Mouse (Mus musculus) olfactory bulb, adult 2 months (tissue): ENCODE measurements around the gene Rbks.

Experiments used
- CTCF ChIP-seq: fragments of 200-500 bp; IDR thresholded peaks from 2 replicates; pipeline ENCODE4 v1.5.1; 2012; ENCODE audit warnings: low read depth, mild to moderate bottlenecking, low read length, moderate library complexity; ENCODE audit not compliant: insufficient read depth
- POLR2A ChIP-seq: fragments of 200-500 bp; IDR thresholded peaks from 2 replicates; pipeline ENCODE4 v1.6.1; 2012; ENCODE audit warnings: mild to moderate bottlenecking, low read depth, low read length, moderate library complexity; ENCODE audit not compliant: insufficient read depth

- no peak for TF ChIP-seq CTCF
- TF ChIP-seq POLR2A: no peak
Measured at GRCm38 (mm10) chr5:31581263-31581662, 116.2 kb downstream of the Rbks start.
